Mouse (Mus musculus) spleen, adult 18-20 months (tissue): ENCODE measurements around the gene Eif4b.
"Not testable (repeated sequence)": the region's sequence is repeated elsewhere in the genome, so short reads cannot be mapped to it uniquely, and the experiment has no call there.

Experiments
- DNase-seq, 2 experiments: peaks; one replicate each; pipeline ENCODE4 v3.0.0; 2022; ENCODE audit warnings: mixed read lengths in 2 of 2

Gene Eif4b

GRCm38 (mm10) chr15:102077111-102077677, 3.6 kb downstream of the Eif4b start:
- DNase-seq, result no peak

DNA sequence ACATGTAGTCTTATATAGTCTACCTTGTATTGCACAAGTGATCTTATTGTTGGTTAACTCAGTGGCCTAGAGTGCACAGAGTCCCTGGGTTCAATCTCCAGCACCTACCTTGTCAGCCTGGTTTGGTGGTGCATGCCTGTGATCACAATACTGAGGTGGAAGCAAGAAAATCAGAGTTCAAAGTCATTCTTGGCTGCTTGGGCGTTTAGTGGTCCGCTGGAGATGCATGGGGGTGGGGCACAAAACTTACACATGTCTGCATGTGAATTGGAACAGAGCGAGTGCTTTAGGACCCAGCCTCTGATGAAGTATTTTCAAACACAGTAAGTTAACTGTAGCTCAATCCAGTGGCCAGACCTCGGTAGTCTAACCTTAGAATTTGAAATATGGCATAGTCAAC, 5.6 kb downstream of the Eif4b start:
- no peak for DNase-seq

DNA sequence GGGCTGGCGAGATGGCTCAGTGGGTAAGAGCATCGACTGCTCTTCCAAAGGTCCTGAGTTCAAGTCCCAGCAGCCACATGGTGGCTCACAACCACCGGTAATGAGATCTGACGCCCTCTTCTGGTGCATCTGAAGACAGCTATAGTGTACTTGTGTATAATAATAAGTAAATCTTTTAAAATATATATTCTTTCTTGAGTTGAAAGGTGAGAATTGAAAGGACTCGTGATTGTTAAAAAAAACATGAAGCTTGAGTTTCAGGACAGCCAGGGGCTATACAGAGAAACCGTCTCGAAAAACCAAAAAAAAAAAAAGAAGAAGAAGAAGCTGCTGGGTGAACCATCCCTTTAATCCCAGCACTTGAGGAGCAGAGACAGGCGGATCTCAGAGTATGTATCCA, 6.4 kb downstream of the Eif4b start:
- DNase-seq, result not testable (repeated sequence)

- DNase-seq, result no peak
Observed at GRCm38 (mm10) chr15:102080429-102080828, 6.9 kb downstream of the Eif4b start.

GRCm38 (mm10) chr15:102082148-102082547, 8.6 kb downstream of the Eif4b start:
- no peak for DNase-seq

DNA sequence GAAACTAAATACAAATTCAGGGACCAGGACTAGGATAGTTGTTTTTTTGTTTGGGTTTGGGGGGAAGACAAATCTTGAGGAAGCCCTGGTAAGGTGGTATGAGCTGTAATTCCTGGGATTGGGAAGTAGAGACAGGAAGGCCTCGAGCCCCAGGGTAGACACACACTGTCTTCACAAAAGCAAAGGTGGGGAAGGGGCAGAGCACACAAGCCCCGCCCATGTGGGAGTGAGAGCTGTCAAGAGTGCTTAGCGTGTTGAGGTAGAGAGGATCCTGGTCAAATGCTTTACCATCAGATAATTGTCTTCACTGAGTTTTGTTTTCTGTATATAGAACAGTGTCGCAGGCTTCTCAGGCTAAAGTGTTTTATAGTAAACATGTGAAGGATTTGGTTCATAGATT, 9.5 kb downstream of the Eif4b start:
- no peak for DNase-seq

- no peak for DNase-seq
Observed at GRCm38 (mm10) chr15:102089914-102090585, 16.5 kb downstream of the Eif4b start.

- no peak for DNase-seq
Observed at GRCm38 (mm10) chr15:102091063-102091679, 17.6 kb downstream of the Eif4b start.

- DNase-seq, result no peak
Observed at GRCm38 (mm10) chr15:102091688-102092087, 18.1 kb downstream of the Eif4b start.

- no peak for DNase-seq
Observed at GRCm38 (mm10) chr15:102092222-102092621, 18.6 kb downstream of the Eif4b start.

DNA sequence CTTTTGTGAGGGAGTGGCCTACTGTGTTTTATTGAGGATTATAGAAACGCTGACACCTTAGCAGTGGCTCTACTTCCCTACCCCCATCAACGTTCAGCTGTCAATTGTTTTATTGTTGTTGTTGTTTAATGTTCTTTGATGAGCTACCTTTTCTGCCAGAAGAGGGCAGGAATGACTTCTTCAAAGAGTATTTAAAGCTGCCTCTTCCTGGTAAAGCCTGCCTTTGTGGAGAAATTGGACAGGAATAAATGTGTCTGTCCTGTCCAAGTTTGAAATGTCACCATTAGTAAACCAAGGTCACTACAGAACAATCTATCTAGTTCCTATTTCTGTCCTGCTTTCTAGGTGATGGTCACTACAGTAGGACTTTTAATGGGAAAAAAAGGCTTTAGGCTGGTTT, 20.6 kb downstream of the Eif4b start:
- no peak for DNase-seq

DNA sequence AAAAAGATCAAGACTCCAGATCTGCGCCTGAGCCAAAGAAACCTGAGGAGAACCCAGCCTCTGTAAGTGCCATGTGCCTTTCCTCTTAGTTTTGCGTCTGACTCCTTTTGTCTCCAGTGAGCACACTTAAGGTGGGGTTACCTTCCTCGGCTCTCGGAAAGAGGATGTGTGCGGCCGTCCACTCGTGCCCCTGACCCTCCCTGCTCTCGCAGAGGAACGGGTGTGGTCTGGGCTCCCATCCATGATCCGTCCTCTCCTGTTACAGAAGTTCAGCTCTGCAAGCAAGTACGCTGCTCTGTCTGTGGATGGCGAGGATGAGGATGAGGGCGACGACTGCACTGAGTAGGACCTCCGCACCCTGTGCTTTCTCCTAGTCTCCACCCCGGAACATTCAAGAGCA, 21.4 kb downstream of the Eif4b start:
- no peak for DNase-seq

- no peak for DNase-seq
Observed at GRCm38 (mm10) chr15:102097147-102097915, 23.8 kb downstream of the Eif4b start.

DNA sequence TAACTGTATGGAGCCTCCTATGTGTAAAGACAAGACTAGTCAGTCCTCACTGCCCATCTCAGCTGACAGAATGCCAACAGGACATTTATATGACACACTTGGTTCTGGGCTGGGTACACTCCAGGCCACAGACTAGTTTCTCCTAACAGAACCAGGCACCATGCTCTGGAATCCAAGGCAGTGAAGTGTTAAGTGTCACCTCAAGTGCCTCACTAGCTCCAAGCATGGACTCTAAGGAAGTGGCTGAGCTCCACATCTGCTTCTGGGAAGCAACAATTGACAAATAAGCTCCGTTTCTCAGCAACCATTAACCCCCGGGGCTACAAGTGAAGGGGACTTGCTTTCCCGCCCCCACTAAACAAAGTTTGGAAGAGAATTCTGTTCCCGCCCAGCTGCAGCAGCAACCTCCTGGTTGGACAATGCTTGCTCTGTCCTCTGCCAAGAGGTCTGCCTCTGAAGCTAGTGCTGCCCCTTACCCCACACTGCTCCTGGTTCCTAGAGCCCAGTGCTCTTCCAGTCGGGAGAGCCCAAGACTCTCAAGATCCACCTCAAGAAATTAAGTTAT, 24.5 kb downstream of the Eif4b start:
- no peak for DNase-seq

DNA sequence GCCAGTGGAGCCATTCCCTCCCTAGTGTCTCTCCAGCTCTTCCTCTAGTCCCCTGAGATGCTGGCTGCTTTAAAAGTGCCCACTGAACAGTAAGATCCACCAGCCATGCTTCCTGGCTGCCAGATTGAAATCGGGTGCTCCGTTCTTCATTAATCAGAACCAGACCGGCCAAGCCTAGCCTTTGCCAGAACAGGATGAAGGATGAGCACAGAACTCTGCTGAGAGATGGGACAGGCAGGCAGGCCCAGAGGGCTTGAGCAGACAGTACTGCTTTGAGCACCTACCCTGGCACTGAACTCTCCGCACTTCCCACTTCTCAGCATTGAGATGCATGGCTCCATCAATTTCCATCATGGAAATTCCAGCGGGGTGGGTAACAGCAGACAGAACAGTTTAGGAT, 25.7 kb downstream of the Eif4b start:
- DNase-seq, result no peak

DNA sequence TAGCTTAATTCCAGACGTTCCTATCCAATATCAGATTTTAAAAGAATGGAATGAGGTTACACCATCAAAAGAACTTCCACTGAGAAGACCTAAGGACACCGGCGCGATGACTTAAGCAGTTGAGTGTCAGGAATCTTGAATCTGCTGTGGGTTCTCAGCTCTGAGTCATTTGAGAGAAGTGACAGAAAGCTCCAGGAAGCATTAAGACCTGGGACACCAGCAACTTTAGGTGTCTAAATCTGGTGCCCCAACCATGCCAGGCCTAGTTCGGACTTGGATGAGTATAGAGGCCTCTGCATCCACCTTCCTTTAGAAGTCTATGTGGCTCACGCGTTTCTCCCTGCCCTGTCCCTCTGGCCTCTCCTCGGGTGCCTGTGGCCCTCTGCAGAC, 26.2 kb downstream of the Eif4b start:
- no peak for DNase-seq

DNA sequence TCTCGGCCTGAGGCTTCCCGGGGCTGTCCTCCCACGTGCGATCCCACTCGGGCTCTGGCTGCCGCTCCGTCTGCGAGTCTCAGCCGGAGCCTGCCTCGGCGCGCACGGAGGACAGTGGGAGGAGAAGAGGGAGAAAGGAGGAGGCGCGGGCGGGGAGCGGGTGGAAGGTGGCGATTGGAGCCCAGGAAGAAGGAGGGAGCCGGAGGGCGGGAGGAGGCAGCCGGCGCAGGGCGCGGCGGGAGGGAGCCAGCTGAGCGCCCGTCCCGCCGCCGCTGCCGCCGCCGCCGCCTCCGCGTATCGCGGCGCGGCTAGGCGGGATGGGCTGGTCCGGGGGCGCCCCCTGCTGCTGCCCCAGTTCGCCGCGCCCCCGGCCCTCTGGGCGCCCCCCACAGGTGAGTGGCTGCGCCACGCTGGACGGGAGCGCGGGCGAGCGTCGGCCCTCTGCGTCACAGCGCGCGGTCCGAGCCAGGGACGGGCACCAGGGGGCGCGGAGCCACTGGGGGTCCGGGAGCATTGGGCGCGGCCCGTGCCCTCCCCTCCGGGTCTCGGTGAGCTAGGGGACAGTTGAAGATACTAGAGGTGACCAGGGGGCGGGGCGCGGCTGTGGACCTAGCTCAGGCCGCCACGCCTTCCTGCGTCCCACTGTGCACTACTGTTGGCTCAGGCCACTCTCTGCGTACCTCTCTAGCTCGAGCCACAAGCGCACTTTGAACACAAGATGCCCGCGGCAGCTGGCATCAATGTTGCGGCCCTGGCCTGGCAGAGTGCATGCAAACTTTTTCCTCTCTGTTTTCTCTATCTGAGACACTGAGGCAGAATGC, 26.8 kb downstream of the Eif4b start, which contains the start of gene Tns2:
Gene Tns2 (plus strand): TSS at position 253 of the 821 bp plus-strand sequence.
- peak; percentile 49 to 67 for DNase-seq

DNA sequence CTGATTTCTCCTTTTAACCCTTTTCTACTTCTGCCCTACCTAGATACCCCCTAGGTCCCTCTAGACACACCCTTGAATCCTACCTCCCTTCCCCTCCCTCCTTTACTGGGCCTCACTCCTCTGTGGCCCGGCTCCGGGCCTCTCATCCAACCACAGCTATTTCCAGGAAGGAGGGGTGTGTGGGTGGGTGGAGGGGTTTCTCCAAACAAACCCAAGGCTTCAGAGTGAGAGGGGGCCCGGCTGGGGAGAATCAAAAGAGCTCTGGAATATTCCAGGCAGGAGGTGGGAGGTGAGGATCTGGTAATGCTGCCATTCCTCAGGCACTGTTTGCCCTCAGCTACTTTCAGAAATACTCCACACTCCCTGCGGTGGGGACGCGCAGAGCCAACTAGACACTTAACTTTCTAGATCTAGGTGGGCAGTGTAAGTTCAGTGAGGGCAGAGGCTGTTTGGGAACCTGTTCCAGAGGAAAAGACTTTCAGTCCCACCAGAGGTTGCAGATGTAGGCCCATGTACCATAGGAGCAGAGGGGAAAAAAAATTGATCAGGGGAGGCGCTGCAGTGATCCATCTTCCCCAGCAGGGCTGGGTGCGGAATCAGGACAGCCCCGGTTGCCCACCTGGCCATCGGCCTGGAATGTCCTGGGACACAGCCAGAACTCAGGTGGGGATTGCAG, 27.6 kb downstream of the Eif4b start:
- no peak for DNase-seq

GRCm38 (mm10) chr15:102101672-102102541, 28.3 kb downstream of the Eif4b start:
- DNase-seq, result no peak

DNA sequence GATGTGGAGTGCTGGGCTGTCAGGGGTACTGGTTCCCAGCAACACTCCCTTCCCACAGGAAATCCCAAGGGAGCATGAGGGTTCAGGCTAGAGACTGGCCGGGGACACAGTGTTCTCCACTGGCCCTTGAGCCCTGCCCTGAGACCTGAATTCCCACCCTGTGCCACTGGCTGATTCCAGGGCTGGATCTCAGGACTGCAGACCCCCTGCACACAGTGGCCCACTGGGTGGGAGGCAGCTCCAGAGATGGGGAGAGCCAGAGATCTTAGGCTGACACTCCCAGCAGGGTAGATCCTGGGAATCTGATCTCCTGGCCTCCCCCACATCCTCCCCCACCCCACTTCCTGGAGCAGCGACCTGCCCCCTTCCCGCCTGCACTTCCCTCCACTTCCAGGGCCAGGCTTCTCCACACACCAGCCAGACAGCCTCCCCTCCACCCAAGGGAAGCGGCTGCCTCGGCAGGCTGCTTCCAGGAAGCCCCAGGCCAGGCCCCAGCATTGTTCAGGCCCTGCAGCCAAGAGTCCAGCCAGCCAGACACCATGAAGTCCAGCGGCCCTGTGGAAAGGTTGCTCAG, 29.1 kb downstream of the Eif4b start:
- no peak for DNase-seq
